Mouse (Mus musculus) embryonic facial prominence, embryonic 11.5 days (tissue): ENCODE data around the gene Cnih3. TPM values are rescaled to one million over a fixed set of nuclear protein-coding genes. Genes with fewer than 3 reads are reported as not detected.
A peak's percentile ranks its signal among the peaks of the same experiment; 100 is the strongest.

Experiments used
- ATAC-seq: fragments of 200-750 bp; cut with Nextera tagmentation; replicated peaks from 2 replicates; pipeline ENCODE4 v1.8.0; 2017; ENCODE audit warnings: low read depth; ENCODE audit not compliant: insufficient number of reproducible peaks, low FRiP score, low TSS enrichment
- DNase-seq: peaks from one replicate; pipeline ENCODE4 v3.0.0-alpha.2; 2015; ENCODE audit warnings: low spot score
- H3K27ac ChIP-seq: fragments of 300-500 bp; sonication (generic); replicated peaks from 2 replicates; pipeline ENCODE4 v1.5.1; 2014; ENCODE audit warnings: mild to moderate bottlenecking, low read depth, low read length, control low read depth
- H3K27me3 ChIP-seq: fragments of 300-500 bp; sonication (generic); 2 replicates; pipeline ENCODE4 v1.6.1; 2014; ENCODE audit warnings: mild to moderate bottlenecking, low read length, moderate library complexity, mixed read lengths; ENCODE audit not compliant: control insufficient read depth, insufficient read depth
- H3K36me3 ChIP-seq: fragments of 300-500 bp; sonication (generic); replicated peaks from 2 replicates; pipeline ENCODE4 v1.6.1; 2014; ENCODE audit warnings: low read depth, mild to moderate bottlenecking, low read length, moderate library complexity, mixed read lengths; ENCODE audit not compliant: control insufficient read depth, insufficient read depth
- H3K4me1 ChIP-seq: fragments of 300-500 bp; sonication (generic); 2 replicates; pipeline ENCODE4 v1.6.1; 2014; ENCODE audit warnings: low read length, mixed read lengths; ENCODE audit not compliant: control insufficient read depth, insufficient read depth
- H3K4me2 ChIP-seq: fragments of 300-500 bp; sonication (generic); 2 replicates; pipeline ENCODE4 v1.6.1; 2014; ENCODE audit warnings: low read depth, mild to moderate bottlenecking, control low read depth, low read length, moderate library complexity
- H3K4me3 ChIP-seq: fragments of 300-500 bp; sonication (generic); 2 replicates; pipeline ENCODE4 v1.5.1; 2014; ENCODE audit warnings: low read depth, low read length, control low read depth
- H3K9ac ChIP-seq: fragments of 300-500 bp; sonication (generic); replicated peaks from 2 replicates; pipeline ENCODE4 v1.6.1; 2014; ENCODE audit warnings: mild to moderate bottlenecking, control low read depth, low read length
- H3K9me3 ChIP-seq: fragments of 300-500 bp; sonication (generic); replicated peaks from 2 replicates; pipeline ENCODE4 v1.6.1; 2016; ENCODE audit warnings: mild to moderate bottlenecking, low read length, inconsistent platforms, mixed read lengths; ENCODE audit not compliant: control insufficient read depth
- WGBS: fragments of 180-500 bp; shearing (Covaris S2); extraction: QIAGEN DNeasy Blood & Tissue Kit; methylation state at CpG from one replicate; pipeline ENCODE4 v1.1.7; 2014; 5-methylcytosine and 5-hydroxymethylcytosine counted together
- polyA plus RNA-seq: library from polyadenylated mRNA; unstranded; fragments of >200 nt; fragmentation: Nextera tagmentation; extraction: Ambion mirVana; gene quantifications from 2 replicates; pipeline ENCODE4 v1.2.1, GENCODE M21; 2014

Cnih3 gene
- polyA plus RNA-seq, 1 experiment from 2014 or later: 0.50 TPM

GRCm38 (mm10) chr1:181410647-181411254 lies 58.3 kb downstream of the Cnih3 start:
- Histone ChIP-seq H3K4me1 (no peaks in the 10 kb centered on the region), H3K27ac (no peak overlapping the region), H3K36me3 (no peaks in the 10 kb centered on the region)

GRCm38 (mm10) chr1:181414985-181415384 lies 62.6 kb downstream of the Cnih3 start:
- Histone ChIP-seq H3K27me3 (no peaks in the 10 kb centered on the region), H3K36me3 (no peaks in the 10 kb centered on the region), H3K4me1 (no peaks in the 10 kb centered on the region), H3K4me3 (no peak overlapping the region), H3K4me2 (no peak overlapping the region), H3K9ac (no peak overlapping the region), H3K9me3 (no peaks in the 10 kb centered on the region), H3K27ac (no peak overlapping the region)
- WGBS: 82% methylated on average over 2 of the region's 2 CpGs
- no peak for ATAC-seq
- no peak for DNase-seq

More at GRCm38 (mm10) chr1:181410647-181411254, 58.3 kb downstream of the Cnih3 start:
- DNase-seq (no peak), ATAC-seq (no peak)
- Histone ChIP-seq H3K27me3 (no peaks in the 10 kb centered on the region), H3K4me2 (no peak overlapping the region), H3K4me3 (no peak overlapping the region), H3K9me3 (no peaks in the 10 kb centered on the region), H3K9ac (no peak overlapping the region)
- 77% methylated on average over 8 of the region's 8 CpGs for WGBS

- 82% methylated on average over 9 of the region's 9 CpGs for WGBS
- H3K4me3 ChIP-seq: no peak overlapping the region
- no peaks in the 10 kb centered on the region for H3K9me3 ChIP-seq
- no peaks in the 10 kb centered on the region for H3K27me3 ChIP-seq
- no peak for DNase-seq
- no peaks in the 10 kb centered on the region for H3K36me3 ChIP-seq
- no peak overlapping the region for H3K9ac ChIP-seq
- no peak overlapping the region for H3K4me2 ChIP-seq
- ATAC-seq: no peak
- H3K27ac ChIP-seq: no peak overlapping the region
- no peaks in the 10 kb centered on the region for H3K4me1 ChIP-seq
Measured at GRCm38 (mm10) chr1:181416841-181417240, 64.4 kb downstream of the Cnih3 start.

- Histone ChIP-seq H3K4me2 (no peak overlapping the region), H3K9ac (no peak overlapping the region), H3K4me3 (no peak overlapping the region), H3K4me1 (no peaks in the 10 kb centered on the region), H3K27me3 (no peaks in the 10 kb centered on the region), H3K9me3 (no peaks in the 10 kb centered on the region), H3K36me3 (no peaks in the 10 kb centered on the region), H3K27ac (no peak overlapping the region)
- no peak for ATAC-seq
- WGBS: 79% methylated on average over 6 of the region's 6 CpGs
- no peak for DNase-seq
Measured at GRCm38 (mm10) chr1:181417937-181418523, 65.6 kb downstream of the Cnih3 start.

GRCm38 (mm10) chr1:181420080-181420536 lies 67.7 kb downstream of the Cnih3 start:
- Histone ChIP-seq H3K9me3 (no peaks in the 10 kb centered on the region), H3K4me3 (no peak overlapping the region), H3K9ac (no peak overlapping the region), H3K4me2 (no peak overlapping the region), H3K27me3 (no peaks in the 10 kb centered on the region), H3K27ac (no peak overlapping the region), H3K4me1 (no peaks in the 10 kb centered on the region), H3K36me3 (no peaks in the 10 kb centered on the region)
- WGBS: 42% methylated on average over 11 of the region's 11 CpGs
- no peak for ATAC-seq
- peak; percentile 8 for DNase-seq

GRCm38 (mm10) chr1:181422796-181423195 lies 70.4 kb downstream of the Cnih3 start:
- Histone ChIP-seq H3K27ac (no peak overlapping the region), H3K9ac (no peak overlapping the region), H3K9me3 (no peaks in the 10 kb centered on the region), H3K4me3 (no peak overlapping the region), H3K4me2 (no peak overlapping the region), H3K4me1 (no peaks in the 10 kb centered on the region), H3K36me3 (no peaks in the 10 kb centered on the region), H3K27me3 (no peaks in the 10 kb centered on the region)
- WGBS: 65% methylated on average over 6 of the region's 6 CpGs
- no peak for DNase-seq
- no peak for ATAC-seq

- DNase-seq: no peak
- Histone ChIP-seq H3K9ac (no peak overlapping the region), H3K36me3 (no peaks in the 10 kb centered on the region), H3K27me3 (no peaks in the 10 kb centered on the region), H3K4me3 (no peak overlapping the region), H3K4me2 (no peak overlapping the region), H3K27ac (no peak overlapping the region), H3K9me3 (no peaks in the 10 kb centered on the region), H3K4me1 (no peaks in the 10 kb centered on the region)
- WGBS: 90% methylated on average over 3 of the region's 3 CpGs
- no peak for ATAC-seq
Measured at GRCm38 (mm10) chr1:181424922-181425321, 72.5 kb downstream of the Cnih3 start.

- no peaks in the 10 kb centered on the region for H3K27me3 ChIP-seq
- no peak overlapping the region for H3K27ac ChIP-seq
- no peaks in the 10 kb centered on the region for H3K36me3 ChIP-seq
- H3K4me3 ChIP-seq: no peak overlapping the region
- no peaks in the 10 kb centered on the region for H3K4me1 ChIP-seq
- no peak overlapping the region for H3K4me2 ChIP-seq
- no peaks in the 10 kb centered on the region for H3K9me3 ChIP-seq
- DNase-seq (no peak), ATAC-seq (no peak)
- H3K9ac ChIP-seq: no peak overlapping the region
- WGBS: 79% methylated on average over 3 of the region's 3 CpGs
Measured at GRCm38 (mm10) chr1:181425388-181425787, 73.0 kb downstream of the Cnih3 start.
